Mouse (Mus musculus) inflammation-experienced regulatory T-cells (primary cell): ENCODE data around the gene Ndufa6. TPM values are rescaled to one million over a fixed set of nuclear protein-coding genes. Genes with fewer than 3 reads are reported as not detected.

Experiments used
- polyA plus RNA-seq, 2 experiments: library from polyadenylated mRNA; unstranded; fragments of 100-300 nt; shearing (Covaris generic); gene quantifications; one replicate each; pipeline ENCODE4 v1.2.1; 2017

Gene Ndufa6
- 100 to 1,000 TPM; 263 to 291 TPM for polyA plus RNA-seq

DNA sequence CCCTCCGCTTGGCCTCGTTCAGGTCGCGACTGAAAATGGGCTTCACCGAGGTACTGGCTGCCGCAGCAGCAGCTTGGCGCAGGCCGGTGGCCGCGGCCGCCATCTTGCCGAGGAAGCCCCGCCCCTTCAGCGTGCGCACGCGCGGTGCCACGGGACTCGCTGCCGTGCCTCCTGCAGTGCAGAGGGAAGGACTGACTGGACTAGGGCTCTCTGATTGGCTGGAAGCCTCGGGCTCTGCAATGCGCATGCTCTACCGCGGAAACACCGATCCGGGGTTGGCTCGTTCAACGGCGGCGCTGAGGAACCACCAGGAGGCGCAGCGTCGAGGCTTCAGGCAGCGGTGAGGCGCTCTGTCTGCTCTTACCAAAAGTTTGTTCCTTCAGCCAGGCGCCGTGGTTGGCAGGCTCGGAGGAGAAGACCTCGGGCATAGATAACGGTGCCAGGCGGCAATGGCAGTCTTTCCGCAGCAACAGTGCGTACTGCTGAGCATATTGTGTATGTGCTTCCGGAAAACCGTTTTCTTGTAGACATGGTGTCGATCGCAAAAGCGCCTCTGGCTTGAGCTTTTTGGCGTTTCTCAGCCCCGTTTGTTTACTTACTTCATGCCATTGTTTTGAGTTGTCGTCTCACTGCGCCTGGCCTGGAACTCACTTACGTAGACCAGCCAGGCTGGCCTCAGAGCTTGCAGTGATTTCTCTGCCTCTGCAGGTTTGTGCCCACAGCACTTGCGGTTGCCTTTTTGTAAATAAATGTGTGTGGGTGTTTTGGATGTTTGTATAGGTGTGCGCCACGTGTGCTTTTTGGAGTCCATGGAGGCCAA, at the start of gene Ndufa6:
Gene Ndufa6, minus strand, starts transcription at position 197 of the 820 bp plus-strand sequence.

DNA sequence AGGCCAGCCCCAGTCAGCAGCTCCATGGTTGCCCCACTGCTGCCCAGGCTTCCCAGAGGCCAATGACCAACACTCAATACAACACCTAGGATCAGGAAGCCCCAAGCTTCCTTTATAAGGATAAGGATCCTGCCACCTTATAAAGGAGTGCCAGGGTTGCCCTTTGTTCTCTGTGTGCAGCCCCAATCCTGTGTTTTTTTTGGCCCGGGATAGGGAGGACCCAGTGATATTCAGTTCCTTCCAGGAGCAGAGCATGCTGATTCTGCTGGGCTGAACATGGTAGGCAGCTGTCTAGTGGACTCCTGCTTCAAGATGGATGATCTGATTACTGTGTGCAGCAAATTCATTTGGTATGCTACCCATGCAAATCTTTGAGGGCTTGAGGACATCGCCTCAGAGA, 39.8 kb upstream of the Ndufa6 start, which contains the start of gene Cyp2d11:
Gene Cyp2d11, minus strand, starts transcription at position 101 of the 400 bp plus-strand sequence.

DNA sequence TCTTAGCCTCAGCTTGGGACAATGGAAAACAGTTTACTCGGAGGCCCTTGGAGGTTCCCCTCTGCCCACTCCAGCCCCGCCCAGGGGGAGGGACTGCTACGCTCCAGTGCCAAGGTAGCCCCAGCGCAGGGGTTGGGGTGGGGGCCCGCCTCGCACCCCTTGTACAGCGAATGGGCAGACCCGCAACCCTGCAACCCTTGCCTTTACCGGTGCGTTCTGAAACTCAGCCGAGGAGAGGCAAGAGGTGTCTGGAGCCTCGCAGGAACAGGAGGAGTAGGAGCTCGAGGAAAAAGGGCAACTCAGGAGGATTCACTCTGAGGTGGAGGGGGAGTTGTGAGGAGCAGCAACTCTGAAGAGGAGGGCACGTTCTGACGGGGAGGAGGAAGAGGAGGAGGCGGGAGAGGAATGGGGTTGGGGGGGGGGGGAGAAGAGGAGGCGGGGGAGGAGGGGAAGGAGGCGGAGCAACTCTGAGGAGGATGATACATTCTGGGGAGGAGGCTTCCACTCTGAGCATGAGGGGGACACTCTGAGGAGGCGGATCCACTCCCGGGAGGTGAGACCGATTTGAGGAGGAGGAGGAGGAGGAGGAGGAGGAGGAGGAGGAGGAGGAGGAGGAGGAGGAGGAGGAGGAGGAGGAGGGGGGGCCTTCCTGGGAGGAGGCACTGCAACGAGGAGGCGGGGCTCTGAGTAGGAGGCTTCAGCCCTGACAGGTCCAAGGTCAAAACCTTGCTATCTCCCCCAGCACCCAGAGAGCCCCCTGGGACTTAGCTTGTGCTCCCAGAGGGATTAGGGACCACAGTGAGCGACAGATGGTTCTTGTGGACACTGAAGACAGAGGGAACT, 26.0 kb upstream of the Ndufa6 start, which contains the start of gene Cyp2d22:
Gene Cyp2d22, minus strand, starts transcription at position 390 of the 843 bp plus-strand sequence.

DNA sequence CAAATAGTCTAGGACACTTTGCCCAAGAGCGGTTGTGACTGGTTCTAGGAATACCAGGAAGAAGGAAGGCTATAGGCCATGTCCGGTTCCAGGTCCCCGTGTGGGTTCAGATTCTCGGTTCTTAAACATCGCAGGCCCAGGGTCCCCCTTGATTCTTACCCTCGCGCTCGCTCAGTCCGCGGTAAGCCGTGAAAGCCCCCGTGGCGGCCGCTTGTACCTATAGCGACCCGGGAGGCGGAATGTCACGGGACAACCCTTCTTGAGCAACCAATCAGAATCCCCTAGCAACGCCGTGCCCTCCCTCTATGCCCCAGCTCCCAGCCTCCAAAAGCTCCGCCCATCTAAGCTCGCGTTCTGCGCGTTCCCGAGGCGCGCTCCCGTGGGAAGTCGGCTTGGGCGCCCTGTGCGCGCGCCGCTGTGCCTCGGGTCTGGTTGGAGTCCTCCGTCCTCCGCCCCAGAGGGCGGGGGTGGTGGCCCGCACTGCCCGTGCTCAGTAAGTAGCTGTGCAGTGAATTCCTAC, 15.5 kb downstream of the Ndufa6 start, which contains the start of the genes Naga, Pheta2 and Smdt1:
Gene Naga, minus strand, starts transcription at position 333 of the 520 bp plus-strand sequence.
Gene Pheta2, plus strand, starts transcription at position 350 of the 520 bp plus-strand sequence.
Gene Smdt1, plus strand, starts transcription at position 367 of the 520 bp plus-strand sequence.

Other genes starting within 250 kb of the Ndufa6 start
- 10 to 100 TPM; 26.9 to 37.1 TPM for gene Ccdc134, start 226.4 kb downstream of the Ndufa6 start, polyA plus RNA-seq
- gene Srebf2, start 207.1 kb downstream of the Ndufa6 start, polyA plus RNA-seq = 100 to 1,000 TPM; 108 to 135 TPM
- 1 to 10 TPM in 1 of 2 experiments, under 1 TPM in 1; 0.13 to 1.5 TPM for gene Shisa8, start 141.5 kb downstream of the Ndufa6 start, polyA plus RNA-seq
- 1 to 10 TPM; 4.3 to 7.4 TPM for gene Tnfrsf13c, start 130.0 kb downstream of the Ndufa6 start, polyA plus RNA-seq
- 1 to 10 TPM; 2.5 to 6.1 TPM for gene Cenpm, start 109.6 kb downstream of the Ndufa6 start, polyA plus RNA-seq
- gene 1500009C09Rik, start 101.9 kb downstream of the Ndufa6 start, polyA plus RNA-seq = 1 to 10 TPM in 1 of 2 experiments, not detected in 1; 1.0 TPM
- gene Sept3, start 79.4 kb downstream of the Ndufa6 start, polyA plus RNA-seq = 1 to 10 TPM in 1 of 2 experiments, under 1 TPM in 1; 0.45 to 2.1 TPM
- under 1 TPM in 1 of 2 experiments, not detected in 1; 0.53 TPM for gene Wbp2nl, start 55.4 kb downstream of the Ndufa6 start, polyA plus RNA-seq
- 10 to 100 TPM; 66.4 to 73.4 TPM for gene Naga, start 15.4 kb downstream of the Ndufa6 start, polyA plus RNA-seq
- gene Pheta2, start 15.4 kb downstream of the Ndufa6 start, polyA plus RNA-seq = 10 to 100 TPM in 1 of 2 experiments, 1 to 10 TPM in 1; 3.7 to 11.0 TPM
- 100 to 1,000 TPM; 162 to 165 TPM for gene Smdt1, start 15.4 kb downstream of the Ndufa6 start, polyA plus RNA-seq
- 1 to 10 TPM; 6.8 to 9.8 TPM for gene Cyp2d22, start 25.9 kb upstream of the Ndufa6 start, polyA plus RNA-seq
- not detected for gene Cyp2d11, start 39.7 kb upstream of the Ndufa6 start, polyA plus RNA-seq
- gene Cyp2d10, start 52.9 kb upstream of the Ndufa6 start, polyA plus RNA-seq = under 1 TPM; 0.31 to 0.44 TPM
- under 1 TPM in 1 of 2 experiments, not detected in 1; 0.93 TPM for gene Cyp2d9, start 79.1 kb upstream of the Ndufa6 start, polyA plus RNA-seq
- under 1 TPM; 0.12 to 0.27 TPM for gene Cyp2d12, start 200.8 kb upstream of the Ndufa6 start, polyA plus RNA-seq